Mouse (Mus musculus) lung, postnatal 0 days (tissue): ENCODE data around the gene Glb1l. TPM values are rescaled to one million over a fixed set of nuclear protein-coding genes. Genes with fewer than 3 reads are reported as not detected.

Experiments used
- ATAC-seq: fragments of 200-750 bp; cut with Nextera tagmentation; 2 replicates; pipeline ENCODE4 v1.8.0; 2017; ENCODE audit warnings: moderate library complexity
- DNase-seq: peaks from one replicate; pipeline ENCODE4 v3.0.0-alpha.2; 2016; ENCODE audit warnings: low spot score
- H3K27ac ChIP-seq: fragments of 300-500 bp; sonication (generic); 2 replicates; pipeline ENCODE4 v1.5.1; 2014; ENCODE audit warnings: antibody characterized with exemption, mild to moderate bottlenecking, low read length, mixed read lengths
- H3K27me3 ChIP-seq: fragments of 300-500 bp; sonication (generic); replicated peaks from 2 replicates; pipeline ENCODE4 v1.6.1; 2014; ENCODE audit warnings: low read length, mixed read lengths; ENCODE audit not compliant: insufficient read depth
- H3K36me3 ChIP-seq: fragments of 300-500 bp; sonication (generic); 2 replicates; pipeline ENCODE4 v1.6.1; 2014; ENCODE audit warnings: low read length, mixed read lengths; ENCODE audit not compliant: insufficient read depth
- H3K4me1 ChIP-seq: fragments of 300-500 bp; sonication (generic); 2 replicates; pipeline ENCODE4 v1.6.1; 2014; ENCODE audit warnings: antibody characterized with exemption, low read depth, low read length, mixed read lengths; ENCODE audit not compliant: insufficient read depth
- H3K4me2 ChIP-seq: fragments of 300-500 bp; sonication (generic); replicated peaks from 2 replicates; pipeline ENCODE4 v1.6.1; 2014; ENCODE audit warnings: low read depth, mild to moderate bottlenecking, low read length, moderate library complexity, mixed read lengths
- H3K4me3 ChIP-seq: fragments of 300-500 bp; sonication (generic); 2 replicates; pipeline ENCODE4 v1.5.1; 2014; ENCODE audit warnings: low read depth, low read length
- H3K9ac ChIP-seq: fragments of 300-500 bp; sonication (generic); replicated peaks from 2 replicates; pipeline ENCODE4 v1.6.1; 2014; ENCODE audit warnings: low read depth, mild to moderate bottlenecking
- H3K9me3 ChIP-seq: fragments of 300-500 bp; sonication (generic); 2 replicates; pipeline ENCODE4 v1.6.1; 2016; ENCODE audit warnings: low read length, mixed read lengths
- CTCF ChIP-seq: IDR thresholded peaks from 2 replicates; pipeline ENCODE4 v1.5.1; 2016; ENCODE audit warnings: antibody characterized with exemption, mild to moderate bottlenecking
- EP300 ChIP-seq: IDR thresholded peaks from 2 replicates; pipeline ENCODE4 v1.6.1; 2016; ENCODE audit warnings: antibody characterized with exemption, mild to moderate bottlenecking, control low read depth
- WGBS: fragments of 180-500 bp; shearing (Covaris S2); extraction: QIAGEN DNeasy Blood & Tissue Kit; methylation state at CpG from one replicate; pipeline ENCODE4 v1.1.7; 2014; 5-methylcytosine and 5-hydroxymethylcytosine counted together
- polyA plus RNA-seq: library from polyadenylated mRNA; unstranded; fragments of >200 nt; fragmentation: Nextera tagmentation; extraction: Ambion mirVana; gene quantifications from 2 replicates; pipeline ENCODE4 v1.2.1, GENCODE M21; 2015

Gene Glb1l
- polyA plus RNA-seq, 1 experiment from 2014 or later = 8.6 TPM

DNA sequence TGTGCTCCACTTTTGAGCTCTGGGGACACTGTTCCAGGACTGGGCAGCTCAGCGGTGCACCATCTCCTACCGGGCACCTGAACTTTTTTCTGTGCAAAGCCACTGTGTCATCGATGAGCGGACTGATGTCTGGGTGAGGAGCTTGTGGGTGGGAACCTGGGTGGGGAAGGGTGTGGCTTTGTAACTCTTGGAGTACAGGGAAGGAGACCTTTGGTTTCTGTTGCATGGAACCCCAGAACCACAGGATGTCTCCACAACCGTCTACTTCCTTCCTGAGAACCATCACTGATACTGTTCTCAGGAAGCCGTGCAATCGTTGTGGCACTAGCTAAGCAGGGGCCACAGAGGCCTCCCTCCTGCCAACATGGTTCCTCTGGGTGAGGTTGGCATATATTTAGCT is 2.5 kb upstream of the Glb1l start:
- Histone ChIP-seq H3K4me2 (no peak overlapping the region), H3K27me3 (no peaks in the 10 kb centered on the region), H3K27ac (no peak overlapping the region), H3K4me1 (peaks cover 20% of the 10 kb centered on the region; the same call in 1 of the 2 replicates), H3K4me3 (no peak overlapping the region), H3K9ac (no peak overlapping the region), H3K36me3 (peaks cover 10% of the 10 kb centered on the region; the same call in 1 of the 2 replicates), H3K9me3 (no peaks in the 10 kb centered on the region)
- TF ChIP-seq CTCF (no peak), EP300 (no peak)
- WGBS = 75% methylated on average over 7 of the region's 7 CpGs
- ATAC-seq = no peak
- peak; percentile 22 for DNase-seq

DNA sequence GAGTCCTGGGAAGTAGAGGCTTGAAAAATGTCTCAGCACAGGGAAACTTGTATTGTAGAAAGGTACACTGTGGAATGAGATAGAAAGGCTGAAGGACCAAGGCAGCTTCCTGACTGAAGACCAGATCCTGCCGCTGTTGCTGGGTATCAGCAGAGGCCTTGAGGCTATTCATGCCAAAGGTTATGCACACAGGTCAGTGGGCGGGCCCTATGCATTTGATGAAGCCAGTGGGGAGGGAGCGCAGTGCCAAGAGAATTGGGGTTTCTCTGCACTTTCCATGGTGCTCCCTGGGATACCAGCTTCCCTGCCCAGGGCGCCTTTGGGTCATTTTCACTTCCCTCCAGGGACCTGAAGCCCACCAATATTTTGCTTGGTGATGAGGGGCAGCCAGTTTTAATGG is 1.9 kb upstream of the Glb1l start:
- no peak for DNase-seq
- Histone ChIP-seq H3K27ac (no peak overlapping the region), H3K9me3 (no peaks in the 10 kb centered on the region), H3K4me2 (no peak overlapping the region), H3K27me3 (no peaks in the 10 kb centered on the region), H3K9ac (no peak overlapping the region), H3K36me3 (peaks cover 10% of the 10 kb centered on the region; the same call in 1 of the 2 replicates), H3K4me3 (no peak overlapping the region), H3K4me1 (peaks cover 20% of the 10 kb centered on the region; the same call in 1 of the 2 replicates)
- ATAC-seq = no peak
- TF ChIP-seq EP300 (no peak), CTCF (no peak)
- 71% methylated on average over 4 of the region's 4 CpGs for WGBS

DNA sequence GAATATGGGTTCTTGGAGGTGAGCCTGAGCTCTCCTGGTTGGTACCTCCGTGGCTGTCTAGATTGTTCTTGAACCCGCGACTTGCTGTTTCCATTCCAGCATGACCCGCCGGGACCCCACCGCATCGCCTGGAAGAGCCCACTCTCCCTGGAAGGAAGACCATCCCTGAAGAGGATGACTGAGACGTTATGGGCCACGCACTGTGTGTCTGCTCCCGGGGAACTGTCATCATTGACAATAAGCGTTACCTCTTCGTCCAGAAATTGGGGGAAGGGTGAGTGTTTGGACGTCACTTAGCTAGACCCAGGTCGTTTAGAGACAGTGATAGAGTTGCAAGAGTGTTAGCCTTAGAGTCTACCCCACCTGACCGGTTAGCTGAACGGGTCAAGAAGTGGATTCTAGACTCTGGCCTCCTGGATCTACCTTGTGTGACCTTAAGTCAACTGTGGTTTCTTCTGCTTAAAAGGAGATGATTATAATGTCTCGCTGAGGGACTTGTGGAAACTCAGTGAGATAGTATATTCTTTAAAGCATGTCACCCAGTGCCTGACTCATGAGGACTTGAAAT is 612 bp upstream of the Glb1l start:
- no peak for DNase-seq
- Histone ChIP-seq H3K9me3 (no peaks in the 10 kb centered on the region), H3K4me2 (peak overlapping the region; percentile 87), H3K4me3 (peak overlapping the region; percentile 93), H3K4me1 (peaks cover 20% of the 10 kb centered on the region; the same call in 1 of the 2 replicates), H3K27ac (peak overlapping the region; percentile 70), H3K36me3 (peaks cover 10% of the 10 kb centered on the region; the same call in 1 of the 2 replicates), H3K27me3 (no peaks in the 10 kb centered on the region), H3K9ac (peak overlapping the region; percentile 96)
- WGBS = 9% methylated on average over 17 of the region's 17 CpGs
- no peak for ATAC-seq
- no peak for TF ChIP-seq CTCF
- TF ChIP-seq EP300 = no peak

DNA sequence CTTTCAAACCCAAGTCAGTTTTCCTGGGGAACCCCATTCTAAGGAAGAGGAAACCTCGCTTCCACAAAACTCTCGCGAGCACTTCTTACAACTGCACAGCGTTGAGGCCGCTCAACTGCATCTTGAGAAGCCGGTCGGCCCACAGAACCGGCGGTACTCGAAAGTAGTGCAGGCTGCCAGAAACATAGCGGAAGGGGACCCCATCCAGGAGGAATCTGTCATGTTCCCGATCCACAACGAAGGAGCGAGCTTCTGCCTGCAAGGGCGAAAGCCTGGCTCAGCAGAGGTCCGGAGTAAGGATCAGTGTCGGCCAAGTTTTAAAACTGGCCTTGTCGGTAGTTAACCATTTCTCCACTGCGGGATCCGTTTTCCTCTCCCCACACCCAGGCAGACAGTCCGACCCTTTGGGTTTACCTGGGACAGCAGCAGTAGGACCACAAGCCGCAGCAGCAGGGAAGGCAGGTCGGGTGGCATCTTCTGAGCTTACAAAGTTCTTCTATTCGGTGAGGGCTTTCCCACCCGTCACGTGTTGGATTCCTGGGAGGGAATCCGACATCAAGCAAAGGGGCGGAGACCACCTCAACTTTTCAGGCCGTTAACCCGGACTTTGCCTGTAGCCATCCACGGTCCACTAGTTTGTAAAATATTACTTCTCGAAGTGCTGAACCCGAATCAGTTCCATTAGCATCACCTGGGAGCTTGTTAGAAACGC is 1.5 kb downstream of the Glb1l start:
- H3K9me3 ChIP-seq = no peaks in the 10 kb centered on the region
- peak overlapping the region; percentile 32 for H3K9ac ChIP-seq
- H3K4me3 ChIP-seq = peak overlapping the region; percentile 40
- H3K36me3 ChIP-seq = 0 out of 2 replicates have a peak, but pooled peaks cover 5% of the 10 kb centered on the region
- H3K4me2 ChIP-seq = peak overlapping the region; percentile 66
- ATAC-seq (peak; percentile 38; the same call in 1 of the 2 replicates), DNase-seq (peak; percentile 72)
- no peak for TF ChIP-seq EP300
- no peaks in the 10 kb centered on the region for H3K27me3 ChIP-seq
- peaks cover 20% of the 10 kb centered on the region; the same call in 1 of the 2 replicates for H3K4me1 ChIP-seq
- 0 out of 2 replicates have a peak overlapping the region, but pooled peaks have one; percentile 26 for H3K27ac ChIP-seq
- WGBS = 15% methylated on average over 34 of the region's 34 CpGs

DNA sequence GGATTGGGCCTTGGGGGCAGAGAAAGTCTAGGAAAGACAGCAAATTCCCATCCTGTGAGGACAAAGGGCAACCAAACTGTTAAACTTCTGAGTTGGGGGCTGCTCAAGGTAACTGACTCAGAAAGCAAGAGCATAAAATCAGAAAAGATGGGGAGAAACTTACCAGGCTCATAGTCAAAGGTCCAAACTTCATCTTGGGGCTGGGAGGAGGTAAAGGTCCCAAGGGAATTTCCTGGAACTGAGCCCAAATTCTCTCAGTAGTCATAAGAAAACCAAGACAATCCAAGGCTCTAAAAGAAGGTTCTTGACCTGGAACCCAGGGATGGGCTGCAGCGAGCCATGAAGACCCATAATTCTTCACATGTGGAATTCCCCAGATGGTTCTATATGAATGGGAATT is 9.4 kb downstream of the Glb1l start:
- no peak overlapping the region for H3K9ac ChIP-seq
- no peaks in the 10 kb centered on the region for H3K9me3 ChIP-seq
- H3K27ac ChIP-seq = no peak overlapping the region
- peaks cover 34% of the 10 kb centered on the region for H3K36me3 ChIP-seq
- H3K27me3 ChIP-seq = no peaks in the 10 kb centered on the region
- no peak for DNase-seq
- 85% methylated on average over 1 of the region's 1 CpGs for WGBS
- no peak for TF ChIP-seq CTCF
- no peak for TF ChIP-seq EP300
- no peak overlapping the region for H3K4me3 ChIP-seq
- H3K4me2 ChIP-seq = no peak overlapping the region
- H3K4me1 ChIP-seq = no peaks in the 10 kb centered on the region
- ATAC-seq = no peak

DNA sequence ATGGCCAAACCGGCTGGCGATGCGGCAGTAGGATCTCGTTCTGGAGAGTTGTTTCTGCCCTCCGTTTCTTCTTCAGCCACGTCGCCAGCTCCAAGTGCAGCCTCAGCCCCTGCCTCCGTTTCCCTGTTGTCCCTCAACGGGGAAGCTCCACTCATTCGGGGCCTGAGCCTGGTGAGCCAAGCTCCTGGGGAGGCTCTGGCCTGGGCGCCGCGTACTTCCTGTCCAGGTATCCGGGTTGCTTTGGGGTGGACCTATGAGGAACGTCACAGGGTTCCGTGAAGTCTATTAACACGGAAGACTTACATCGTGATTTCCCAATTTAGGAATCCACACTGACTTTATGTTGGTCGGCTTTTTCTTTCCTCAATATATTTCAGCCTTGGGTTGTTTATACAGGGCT is 18.2 kb downstream of the Glb1l start:
- DNase-seq = peak; percentile 79
- peaks cover 10% of the 10 kb centered on the region; the same call in 1 of the 2 replicates for H3K4me1 ChIP-seq
- H3K4me3 ChIP-seq = peak overlapping the region; percentile 88
- H3K36me3 ChIP-seq = peaks cover 18% of the 10 kb centered on the region; the same call in 1 of the 2 replicates
- H3K4me2 ChIP-seq = peak overlapping the region; percentile 67
- ATAC-seq = peak; percentile 62
- 0% methylated on average over 19 of the region's 19 CpGs for WGBS
- H3K27me3 ChIP-seq = no peaks in the 10 kb centered on the region
- TF ChIP-seq EP300 = no peak
- H3K9ac ChIP-seq = peak overlapping the region; percentile 96
- H3K9me3 ChIP-seq = no peaks in the 10 kb centered on the region
- H3K27ac ChIP-seq = peak overlapping the region; percentile 94
